Mouse (Mus musculus): ENCODE measurements around the gene Rab35.

- TF ChIP-seq CHD1 (IDR thresholded peaks at IDR 0.05; ENCODE audit: low read depth, low read length) (no peak), EP300 (IDR thresholded peaks at IDR 0.05; ENCODE audit: low read length) (no peak), ZNF384 (IDR thresholded peaks at IDR 0.05; ENCODE audit: low read depth, low read length) (peak; percentile 45; the same call in 1 of the 2 replicates), POLR2A (IDR thresholded peaks at IDR 0.05; ENCODE audit: low read depth, low read length) (no peak), MYC (IDR thresholded peaks at IDR 0.05; ENCODE audit: low read depth, low read length) (no peak), SMC3 (IDR thresholded peaks at IDR 0.05; ENCODE audit: low read depth, low read length) (no peak), GABPA (IDR thresholded peaks at IDR 0.05; ENCODE audit: insufficient replicate concordance, low read depth, low read length) (no peak)
Measured at GRCm38 (mm10) chr5:115586780-115587179, 44.9 kb upstream of the Rab35 start.

Data from CH12.LX (cell line).